Mouse (Mus musculus): ENCODE results near the gene Armc2. TPM values are rescaled to one million over a fixed set of nuclear protein-coding genes. Genes with fewer than 3 reads are reported as not detected.

The Armc2 gene
- polyA plus RNA-seq, 1 experiment from 2014 or later = 0.21 TPM

DNA sequence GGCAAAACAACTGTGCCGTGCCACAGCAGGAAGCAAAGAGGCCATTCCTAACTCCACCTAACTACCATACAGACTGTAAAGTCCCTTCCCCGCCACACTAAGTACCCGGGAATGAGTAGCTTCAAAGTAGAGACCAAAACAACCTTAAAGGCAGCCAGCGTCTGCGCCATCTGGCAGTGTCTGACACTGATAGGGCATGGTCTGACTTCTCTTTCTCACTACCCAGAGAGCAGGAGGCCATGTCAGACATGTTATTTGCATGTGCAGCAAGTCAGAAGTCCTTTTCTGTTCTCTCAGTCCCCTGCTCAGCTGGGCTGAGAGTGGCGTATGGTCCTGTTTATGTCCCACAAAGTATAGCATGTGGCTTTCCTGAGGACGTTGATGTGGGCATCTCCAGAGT is 23.8 kb upstream of the Armc2 start:
- Histone ChIP-seq H3K9me3 (ENCODE audit: low read length) (no peaks in the 10 kb centered on the region), H3K4me3 (ENCODE audit: low read depth, low read length) (no peak overlapping the region), H3K27ac (ENCODE audit: low read depth) (no peak overlapping the region), H3K36me3 (replicated peaks; ENCODE audit: insufficient read depth, low read length) (no peaks in the 10 kb centered on the region), H3K4me2 (ENCODE audit: low read depth, low read length) (no peak overlapping the region), H3K27me3 (ENCODE audit: insufficient read depth, low read length) (no peaks in the 10 kb centered on the region), H3K9ac (replicated peaks) (no peak overlapping the region), H3K4me1 (ENCODE audit: insufficient read depth) (no peaks in the 10 kb centered on the region)
- 61% methylated on average over 7 of the region's 7 CpGs for WGBS (ENCODE audit: insufficient replicate concordance)
- TF ChIP-seq CTCF (IDR thresholded peaks at IDR 0.05; ENCODE audit: low read depth) (no peak), EP300 (IDR thresholded peaks at IDR 0.05; ENCODE audit: low read depth) (no peak)
- ATAC-seq = no peak
- no peak for DNase-seq

DNA sequence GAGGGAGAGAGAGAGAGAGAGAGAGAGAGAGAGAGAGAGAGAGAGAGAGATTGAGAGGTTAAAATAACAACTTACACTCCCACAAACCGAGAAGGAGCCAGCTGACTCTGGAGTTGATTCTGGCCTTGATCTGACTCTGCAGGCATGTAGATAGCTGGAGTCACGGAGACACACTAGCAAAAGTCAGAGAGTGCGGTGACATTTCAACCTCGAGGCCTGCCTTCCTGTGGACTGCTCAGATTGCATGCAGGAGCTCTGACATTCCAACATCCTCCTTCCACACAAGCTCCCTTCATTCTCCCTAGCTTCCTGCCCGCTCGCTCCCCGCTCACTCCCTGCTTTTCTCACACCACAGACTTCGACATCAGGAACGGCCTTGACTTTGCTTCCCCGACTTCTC is 20.3 kb upstream of the Armc2 start:
- no peaks in the 10 kb centered on the region for H3K4me1 ChIP-seq (ENCODE audit: insufficient read depth)
- H3K27ac ChIP-seq (ENCODE audit: low read depth) = no peak overlapping the region
- H3K27me3 ChIP-seq (ENCODE audit: insufficient read depth, low read length) = no peaks in the 10 kb centered on the region
- 48% methylated on average over 10 of the region's 10 CpGs for WGBS (ENCODE audit: insufficient replicate concordance)
- H3K4me3 ChIP-seq (ENCODE audit: low read depth, low read length) = no peak overlapping the region
- H3K9me3 ChIP-seq (ENCODE audit: low read length) = no peaks in the 10 kb centered on the region
- no peak for DNase-seq
- ATAC-seq = no peak
- TF ChIP-seq CTCF (IDR thresholded peaks at IDR 0.05; ENCODE audit: low read depth) = no peak
- no peak for TF ChIP-seq EP300 (IDR thresholded peaks at IDR 0.05; ENCODE audit: low read depth)
- H3K36me3 ChIP-seq (replicated peaks; ENCODE audit: insufficient read depth, low read length) = no peaks in the 10 kb centered on the region
- H3K9ac ChIP-seq (replicated peaks) = no peak overlapping the region
- H3K4me2 ChIP-seq (ENCODE audit: low read depth, low read length) = no peak overlapping the region

DNA sequence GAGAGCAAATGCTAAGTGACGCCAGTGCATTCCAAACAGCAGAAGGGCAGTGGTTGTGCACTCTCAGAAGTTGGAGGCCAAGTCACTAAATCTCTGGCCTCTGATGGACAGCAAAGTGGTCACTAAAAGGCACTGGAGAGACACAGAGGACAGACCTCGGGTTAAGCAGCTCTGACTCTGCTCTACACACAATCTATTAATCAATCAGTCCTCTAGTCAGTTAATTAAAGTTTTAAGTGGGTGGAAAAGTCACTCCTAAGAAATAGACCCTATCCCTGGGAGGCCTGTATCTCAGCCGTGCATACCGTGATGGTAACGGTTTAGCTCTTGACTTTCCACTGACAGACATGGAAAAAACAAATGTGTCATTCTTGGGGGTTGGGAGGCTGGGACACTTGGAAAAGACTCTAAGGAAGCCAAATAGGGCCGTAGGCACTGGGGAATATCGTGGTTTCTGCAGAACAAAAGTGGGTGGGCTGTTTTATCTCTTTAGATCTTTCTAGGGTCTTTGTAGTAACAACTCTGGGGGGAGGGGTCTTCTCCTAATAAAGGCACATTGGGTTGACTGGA is 19.1 kb upstream of the Armc2 start:
- no peaks in the 10 kb centered on the region for H3K36me3 ChIP-seq (replicated peaks; ENCODE audit: insufficient read depth, low read length)
- no peak for ATAC-seq
- no peak for TF ChIP-seq CTCF (IDR thresholded peaks at IDR 0.05; ENCODE audit: low read depth)
- no peak for TF ChIP-seq EP300 (IDR thresholded peaks at IDR 0.05; ENCODE audit: low read depth)
- DNase-seq = no peak
- no peak overlapping the region for H3K27ac ChIP-seq (ENCODE audit: low read depth)
- H3K27me3 ChIP-seq (ENCODE audit: insufficient read depth, low read length) = no peaks in the 10 kb centered on the region
- no peak overlapping the region for H3K9ac ChIP-seq (replicated peaks)
- WGBS (ENCODE audit: insufficient replicate concordance) = 71% methylated on average over 7 of the region's 7 CpGs
- H3K4me2 ChIP-seq (ENCODE audit: low read depth, low read length) = no peak overlapping the region
- H3K4me1 ChIP-seq (ENCODE audit: insufficient read depth) = no peaks in the 10 kb centered on the region
- H3K9me3 ChIP-seq (ENCODE audit: low read length) = no peaks in the 10 kb centered on the region
- H3K4me3 ChIP-seq (ENCODE audit: low read depth, low read length) = no peak overlapping the region

DNA sequence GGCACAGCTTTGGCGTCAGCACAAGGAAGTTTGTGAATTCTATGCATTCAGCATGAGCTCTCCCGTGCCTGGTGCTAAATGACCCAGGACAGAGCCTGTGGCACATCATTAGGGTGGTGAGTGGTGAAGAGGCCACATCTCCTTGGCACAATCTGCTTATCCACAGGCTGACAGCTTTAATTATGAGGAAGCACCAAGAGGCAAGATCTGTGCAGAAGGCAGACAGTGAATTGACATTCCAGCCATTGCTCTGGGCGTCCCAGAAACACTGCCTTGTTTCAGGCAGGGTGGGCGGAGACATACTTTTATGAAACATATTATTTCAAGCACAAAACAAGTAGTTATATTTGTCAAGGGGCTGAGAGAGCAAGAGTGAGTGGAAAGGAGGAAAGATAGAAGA is 18.6 kb upstream of the Armc2 start:
- TF ChIP-seq EP300 (IDR thresholded peaks at IDR 0.05; ENCODE audit: low read depth) (no peak), CTCF (IDR thresholded peaks at IDR 0.05; ENCODE audit: low read depth) (no peak)
- no peak overlapping the region for H3K9ac ChIP-seq (replicated peaks)
- no peaks in the 10 kb centered on the region for H3K4me1 ChIP-seq (ENCODE audit: insufficient read depth)
- 59% methylated on average over 4 of the region's 4 CpGs for WGBS (ENCODE audit: insufficient replicate concordance)
- no peak overlapping the region for H3K4me2 ChIP-seq (ENCODE audit: low read depth, low read length)
- no peaks in the 10 kb centered on the region for H3K9me3 ChIP-seq (ENCODE audit: low read length)
- H3K27ac ChIP-seq (ENCODE audit: low read depth) = no peak overlapping the region
- no peaks in the 10 kb centered on the region for H3K36me3 ChIP-seq (replicated peaks; ENCODE audit: insufficient read depth, low read length)
- H3K27me3 ChIP-seq (ENCODE audit: insufficient read depth, low read length) = no peaks in the 10 kb centered on the region
- H3K4me3 ChIP-seq (ENCODE audit: low read depth, low read length) = no peak overlapping the region
- DNase-seq (no peak), ATAC-seq (no peak)

DNA sequence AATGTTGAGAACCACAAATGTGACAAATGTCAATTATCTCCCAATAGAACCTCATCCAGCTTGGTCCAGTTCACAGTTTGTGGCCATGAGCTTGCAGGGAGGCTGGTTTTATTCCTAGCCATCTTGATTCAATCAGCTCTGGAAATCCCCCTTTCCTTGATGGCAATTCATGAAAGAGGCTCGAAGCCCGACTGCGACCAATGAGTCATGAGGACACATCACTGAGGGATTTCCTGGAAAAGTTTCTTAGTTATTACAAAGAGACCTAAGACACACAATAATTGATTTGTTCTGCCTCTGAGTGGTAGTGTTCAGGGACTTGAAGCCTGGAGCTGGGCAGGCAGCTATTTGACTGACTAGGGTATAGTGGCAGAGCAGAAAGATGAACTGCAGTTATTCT is 15.3 kb upstream of the Armc2 start:
- no peak for DNase-seq
- 91% methylated on average over 3 of the region's 3 CpGs for WGBS (ENCODE audit: insufficient replicate concordance)
- Histone ChIP-seq H3K4me3 (ENCODE audit: low read depth, low read length) (no peak overlapping the region), H3K36me3 (replicated peaks; ENCODE audit: insufficient read depth, low read length) (no peaks in the 10 kb centered on the region), H3K4me1 (ENCODE audit: insufficient read depth) (peaks cover 9% of the 10 kb centered on the region), H3K9me3 (ENCODE audit: low read length) (no peaks in the 10 kb centered on the region), H3K27me3 (ENCODE audit: insufficient read depth, low read length) (no peaks in the 10 kb centered on the region), H3K4me2 (ENCODE audit: low read depth, low read length) (no peak overlapping the region), H3K27ac (ENCODE audit: low read depth) (no peak overlapping the region), H3K9ac (replicated peaks) (no peak overlapping the region)
- no peak for ATAC-seq
- TF ChIP-seq EP300 (IDR thresholded peaks at IDR 0.05; ENCODE audit: low read depth) (no peak), CTCF (IDR thresholded peaks at IDR 0.05; ENCODE audit: low read depth) (no peak)

DNA sequence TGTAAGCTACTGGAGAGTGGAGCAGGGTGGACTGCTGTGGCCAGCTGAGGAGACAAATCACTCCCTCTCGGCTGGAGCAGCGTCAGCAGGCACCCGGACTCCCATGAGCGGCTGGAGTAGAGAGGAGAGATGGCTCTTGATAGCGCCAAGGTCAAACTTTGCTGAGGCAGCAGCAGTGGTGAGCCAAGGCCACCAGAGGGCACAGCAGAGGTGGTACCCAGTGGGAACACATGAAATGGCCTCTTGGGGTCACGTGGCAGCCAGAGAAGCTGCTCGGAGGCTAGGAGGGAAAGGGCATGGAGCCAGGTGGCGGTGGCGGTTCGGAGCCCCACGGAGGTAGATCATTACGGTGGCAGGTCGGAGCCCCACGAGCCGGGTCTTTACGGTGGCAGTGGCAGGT is 12.8 kb upstream of the Armc2 start:
- Histone ChIP-seq H3K9me3 (ENCODE audit: low read length) (no peaks in the 10 kb centered on the region), H3K36me3 (replicated peaks; ENCODE audit: insufficient read depth, low read length) (no peaks in the 10 kb centered on the region), H3K4me1 (ENCODE audit: insufficient read depth) (peaks cover 9% of the 10 kb centered on the region), H3K4me2 (ENCODE audit: low read depth, low read length) (peak overlapping the region; percentile 60), H3K27ac (ENCODE audit: low read depth) (0 out of 2 replicates have a peak overlapping the region, but pooled peaks have one; percentile 52), H3K4me3 (ENCODE audit: low read depth, low read length) (peak overlapping the region; percentile 30; the same call in 1 of the 2 replicates), H3K27me3 (ENCODE audit: insufficient read depth, low read length) (no peaks in the 10 kb centered on the region), H3K9ac (replicated peaks) (no peak overlapping the region; the same call in 1 of the 2 replicates)
- WGBS (ENCODE audit: insufficient replicate concordance) = 13% methylated on average over 16 of the region's 16 CpGs
- TF ChIP-seq EP300 (IDR thresholded peaks at IDR 0.05; ENCODE audit: low read depth) (peak; percentile 31; the same call in 1 of the 2 replicates), CTCF (IDR thresholded peaks at IDR 0.05; ENCODE audit: low read depth) (peak; percentile 96)
- ATAC-seq (peak; percentile 91), DNase-seq (peak; percentile 86)

Data from liver, postnatal 0 days (tissue).